Mouse (Mus musculus): ENCODE data around the gene Rpgr.

The Rpgr gene

DNA sequence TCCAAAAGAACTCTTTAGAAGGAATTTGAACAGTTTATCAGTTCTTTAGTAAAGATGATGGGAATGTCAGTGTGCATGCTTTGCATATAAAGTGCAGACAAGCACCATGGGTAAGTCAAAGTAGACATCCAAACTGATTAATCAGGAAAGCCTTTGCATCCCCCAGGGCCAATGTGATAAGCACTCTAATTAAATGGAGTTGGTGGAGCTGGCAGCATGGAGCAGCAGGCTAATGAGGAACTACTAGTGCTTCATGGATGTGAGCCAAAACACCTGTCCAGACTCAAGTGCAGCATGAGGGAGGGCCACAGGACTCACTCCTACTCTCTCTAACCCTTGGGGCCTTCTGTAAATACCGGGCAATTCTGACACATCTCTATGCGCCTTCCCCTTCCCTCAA, 145.2 kb downstream of the Rpgr start:
- no peak for DNase-seq

DNA sequence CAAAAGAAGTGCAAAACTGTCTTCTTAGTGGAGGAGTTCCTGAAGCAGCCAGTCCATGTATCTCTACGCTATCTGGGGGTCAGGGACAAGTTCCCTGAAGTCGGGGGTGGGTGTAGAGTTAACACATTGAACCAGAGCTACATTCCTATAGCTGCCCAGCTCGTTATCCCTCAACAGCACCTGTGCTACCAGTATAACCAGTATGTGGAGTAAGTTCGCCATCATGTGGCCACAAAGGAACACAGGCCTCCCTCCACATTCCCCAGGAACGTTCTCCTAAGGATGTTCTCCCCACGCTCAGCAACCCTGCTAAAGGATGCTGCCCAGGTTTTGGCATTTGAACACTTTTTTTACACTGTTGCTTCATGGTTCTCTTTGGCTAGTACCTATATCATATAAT, 146.0 kb downstream of the Rpgr start:
- DNase-seq: no peak

DNA sequence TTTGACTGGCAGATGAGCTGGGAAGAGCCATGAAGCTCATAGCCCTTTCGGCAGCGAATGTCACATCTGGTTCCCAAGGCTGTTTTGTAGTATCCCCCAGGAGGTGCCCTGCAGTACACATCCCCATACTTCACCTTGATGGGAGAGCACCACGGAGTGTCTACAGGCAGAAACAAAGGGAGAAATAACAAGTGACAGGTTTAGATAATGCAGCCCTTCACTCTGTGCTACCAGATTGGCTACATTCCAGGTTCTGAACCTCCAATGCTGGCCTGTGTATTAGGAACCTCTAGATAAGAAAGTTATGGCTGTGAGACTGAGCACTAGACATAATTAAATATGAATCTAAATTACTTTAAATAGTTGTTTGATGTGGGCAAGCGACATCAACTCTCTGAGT, 147.3 kb downstream of the Rpgr start:
- DNase-seq: no peak

DNA sequence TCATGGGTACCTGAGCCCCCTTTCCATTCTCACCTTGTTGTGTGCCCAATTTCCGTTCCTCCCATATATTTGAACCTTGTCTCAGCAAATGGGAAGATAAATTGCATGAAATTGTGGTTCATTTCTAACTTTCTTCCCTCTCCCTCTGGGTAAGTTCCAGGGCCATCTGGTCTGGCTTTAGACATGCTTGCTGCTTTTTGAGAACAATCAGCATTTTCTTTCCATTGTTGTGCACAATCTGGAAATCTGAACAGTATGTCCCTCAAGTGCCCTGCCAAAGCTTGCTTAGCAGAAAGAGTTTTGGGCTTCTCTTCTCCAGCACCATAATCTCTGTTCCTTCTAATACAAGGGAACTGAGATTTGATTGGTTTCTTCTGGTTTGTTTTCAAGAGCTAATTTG, 152.9 kb downstream of the Rpgr start:
- DNase-seq: no peak

DNA sequence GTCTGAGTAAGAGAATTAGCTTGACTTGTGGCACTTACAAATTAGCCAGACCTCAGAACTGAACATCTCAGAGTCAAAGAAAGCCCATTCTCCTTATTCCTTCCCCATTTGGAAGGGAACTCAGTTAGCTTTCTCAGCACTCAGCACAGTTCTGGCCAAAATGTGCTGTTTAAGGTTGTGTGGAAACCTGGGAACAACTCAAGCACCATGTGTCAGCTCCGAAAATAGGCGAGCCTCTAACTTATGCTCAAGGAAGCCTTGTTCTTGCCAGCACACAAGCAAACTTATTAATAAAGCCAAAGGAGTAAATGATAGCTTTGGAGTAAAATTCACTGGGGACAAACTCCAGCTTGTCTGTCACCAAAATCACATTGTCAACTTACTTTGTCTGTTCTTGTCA, 153.4 kb downstream of the Rpgr start:
- DNase-seq: no peak

DNA sequence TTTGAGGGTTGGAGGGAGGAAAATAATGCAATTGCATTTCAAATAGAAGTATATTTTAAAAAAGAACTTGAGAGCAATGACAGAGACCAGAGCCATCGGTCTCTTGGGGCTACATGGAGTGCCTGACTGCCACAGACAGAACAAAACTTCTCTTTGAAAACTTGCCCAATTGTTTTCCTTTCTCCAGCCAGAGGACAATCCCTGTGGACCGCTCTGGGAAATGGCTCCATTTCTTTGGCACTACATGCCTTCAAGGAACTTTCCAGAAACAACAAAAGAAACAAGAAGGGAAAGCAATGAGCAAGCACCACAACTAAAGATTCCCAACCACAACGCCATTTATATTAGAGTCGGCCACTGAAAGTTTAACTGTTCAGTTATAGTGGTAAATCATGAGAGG, 154.5 kb downstream of the Rpgr start:
- DNase-seq: no peak

DNA sequence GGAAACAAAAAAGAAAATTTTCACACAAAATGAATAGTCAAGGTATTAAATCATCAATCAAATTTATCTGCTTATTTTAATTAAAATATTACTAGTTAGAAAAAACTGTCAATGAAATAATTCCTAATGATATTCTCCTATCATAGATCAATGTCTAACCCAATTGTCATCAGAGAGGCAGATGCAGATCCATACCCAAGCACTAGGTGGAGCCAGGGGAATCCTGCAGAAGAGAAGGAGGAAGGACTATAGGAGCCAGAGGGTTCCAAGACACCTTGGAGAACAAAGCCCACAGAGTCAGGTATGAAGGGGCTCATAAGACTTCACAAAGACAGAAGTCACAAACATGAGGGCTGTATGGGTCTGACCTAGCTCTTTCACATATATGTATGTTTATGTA, 182.1 kb downstream of the Rpgr start:
- no peak for DNase-seq

Data from thymus, postnatal 25 days (tissue).